Mouse (Mus musculus) urinary bladder, postnatal 4 days (tissue): ENCODE results near the gene Gpx2.

Experiments used
- DNase-seq, 2 experiments: peaks; one replicate each; pipeline ENCODE4 v3.0.0; 2021 to 2022; ENCODE audit warnings: low spot score in 2 of 2

Gpx2 gene

GRCm38 (mm10) chr12:76765354-76765851, 30.0 kb downstream of the Gpx2 start, which contains the start of the genes Churc1 and Fntb:
Gene Churc1, plus strand, starts transcription at chr12:76765538.
Gene Fntb, plus strand, starts transcription at chr12:76765589.
- DNase-seq = peak; percentile 80 to 90

- no peak for DNase-seq
Observed at GRCm38 (mm10) chr12:76752652-76753318, 42.6 kb downstream of the Gpx2 start.

DNA sequence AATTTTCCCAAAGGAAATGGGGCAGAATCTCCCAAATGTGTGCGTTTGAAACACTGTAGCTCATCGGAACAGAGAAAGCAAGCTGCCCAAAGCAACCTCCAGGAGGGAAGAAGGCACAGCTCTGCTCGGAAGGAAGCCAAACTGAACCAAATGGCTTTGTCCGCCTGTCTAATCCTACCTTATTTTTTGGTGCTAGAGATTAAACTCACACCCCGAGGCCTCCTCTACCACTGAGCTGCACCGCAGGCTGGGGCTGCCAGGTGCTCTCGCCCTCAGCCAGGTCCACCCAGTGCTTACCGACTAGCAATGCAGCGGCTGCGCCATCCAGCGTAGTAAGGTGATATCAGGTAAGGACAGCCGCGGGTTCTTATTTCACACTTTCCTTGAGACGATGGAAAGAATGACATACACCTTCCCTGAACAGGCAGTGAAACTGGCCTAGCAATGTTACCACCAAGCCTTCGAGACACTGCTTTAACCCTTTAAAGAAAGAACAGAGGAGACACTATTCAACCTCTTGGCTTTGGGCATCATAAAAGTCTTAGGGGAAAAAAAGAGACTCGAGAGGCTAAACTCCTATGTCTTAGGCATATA, 44.4 kb downstream of the Gpx2 start:
- DNase-seq = no peak
